Mouse (Mus musculus): ENCODE data around the gene Babam1.

DNA sequence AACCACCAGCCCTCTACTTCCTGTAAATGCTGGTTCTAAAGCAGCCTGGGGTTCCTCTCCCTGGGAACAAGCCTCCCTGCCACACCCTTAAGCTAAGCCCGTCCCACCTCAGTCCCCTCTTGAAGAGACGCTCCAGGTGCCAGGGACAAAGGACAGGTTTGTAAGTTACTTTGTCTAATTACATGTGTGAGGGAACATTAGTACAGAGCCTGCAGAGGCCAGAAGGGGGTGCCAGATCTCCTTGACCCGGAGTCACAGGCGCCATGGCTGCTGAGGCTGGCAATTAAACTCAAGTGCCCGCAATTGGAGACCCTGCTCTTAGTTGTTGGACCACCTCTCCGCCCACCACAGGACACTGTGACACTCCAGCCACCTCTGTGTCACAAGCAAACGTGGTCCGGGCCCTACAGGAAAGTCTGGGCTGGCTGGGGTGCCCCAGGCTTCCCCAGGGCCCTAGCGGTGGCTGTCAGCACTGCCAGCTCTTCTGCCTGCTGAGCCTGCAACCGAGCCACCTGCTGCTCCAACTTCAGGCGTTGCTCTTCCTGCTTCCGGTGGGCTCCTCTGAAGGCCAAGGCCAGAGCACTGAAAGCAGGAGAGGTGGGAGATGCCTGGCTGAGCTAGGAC is 11.3 kb upstream of the Babam1 start:
- no peak for TF ChIP-seq CTCF (IDR thresholded peaks at IDR 0.05; ENCODE audit: extremely low read depth, insufficient read depth, low read length)
- TF ChIP-seq POLR2A (IDR thresholded peaks at IDR 0.05; ENCODE audit: extremely low read depth, insufficient read depth, low read length), result no peak
